Mouse (Mus musculus): ENCODE measurements at regions not wholly inside any gene's neighbourhood (a gene's known extent, or its start where the extent isn't known, plus 50 kb on each side); places are given as distances from the start of the nearest gene placed in this dataset.
"Not testable (repeated sequence)": the region's sequence is repeated elsewhere in the genome, so short reads cannot be mapped to it uniquely, and the experiment has no call there.

- no peak for DNase-seq
These were observed 477.7 kb downstream of the Zfp704 start for GRCm38 (mm10) chr3:9132104-9132751.

- no peak for DNase-seq
These were observed 478.5 kb downstream of the Zfp704 start for GRCm38 (mm10) chr3:9131366-9131765.

- no peak for DNase-seq
These were observed 481.5 kb downstream of the Zfp704 start for GRCm38 (mm10) chr3:9128407-9128806.

- DNase-seq, result no peak
These were observed 486.8 kb downstream of the Zfp704 start for GRCm38 (mm10) chr3:9123079-9123478.

- DNase-seq, result no peak
These were observed 492.0 kb downstream of the Zfp704 start for GRCm38 (mm10) chr3:9117913-9118312.

GRCm38 (mm10) chr3:9113410-9113809 lies 496.5 kb downstream of the Zfp704 start:
- DNase-seq, result no peak

GRCm38 (mm10) chr3:9110741-9111140 lies 499.1 kb downstream of the Zfp704 start:
- DNase-seq, result no peak

- no peak for DNase-seq
These were observed 499.9 kb downstream of the Zfp704 start for GRCm38 (mm10) chr3:9109991-9110390.

- no peak for DNase-seq
These were observed 500.4 kb downstream of the Zfp704 start for GRCm38 (mm10) chr3:9109485-9109884.

- DNase-seq, result no peak
These were observed 502.0 kb downstream of the Zfp704 start for GRCm38 (mm10) chr3:9107766-9108410.

GRCm38 (mm10) chr3:9105191-9105926 lies 504.5 kb downstream of the Zfp704 start:
- DNase-seq, result no peak

GRCm38 (mm10) chr3:9103456-9103855 lies 506.4 kb downstream of the Zfp704 start:
- DNase-seq, result no peak

GRCm38 (mm10) chr3:9101240-9101639 lies 508.6 kb downstream of the Zfp704 start:
- DNase-seq, result no peak

- DNase-seq, result no peak
These were observed 509.1 kb downstream of the Zfp704 start for GRCm38 (mm10) chr3:9100761-9101160.

- DNase-seq, result no peak
These were observed 511.4 kb downstream of the Zfp704 start for GRCm38 (mm10) chr3:9098441-9098840.

- no peak for DNase-seq
These were observed 525.8 kb downstream of the Zfp704 start for GRCm38 (mm10) chr3:9084134-9084533.

- DNase-seq, result no peak
These were observed 527.8 kb downstream of the Zfp704 start for GRCm38 (mm10) chr3:9082061-9082460.

GRCm38 (mm10) chr3:9078201-9078600 lies 531.7 kb downstream of the Zfp704 start:
- DNase-seq, result no peak

- DNase-seq, result peak; percentile 56
These were observed 533.2 kb downstream of the Zfp704 start for GRCm38 (mm10) chr3:9076696-9077095.

GRCm38 (mm10) chr3:9072471-9072870 lies 537.4 kb downstream of the Zfp704 start:
- not testable (repeated sequence) for DNase-seq

GRCm38 (mm10) chr3:9067048-9067447 lies 542.8 kb downstream of the Zfp704 start:
- peak; percentile 83 for DNase-seq

GRCm38 (mm10) chr3:9066374-9066773 lies 543.5 kb downstream of the Zfp704 start:
- no peak for DNase-seq

GRCm38 (mm10) chr3:9065892-9066291 lies 544.0 kb downstream of the Zfp704 start:
- DNase-seq, result no peak

Measured in retina, postnatal 1 day (tissue).